Mouse (Mus musculus) mouse trophoblast stem cell (cell line): ENCODE results near the gene Plin1.

Source experiments
- in situ Hi-C, 2 experiments: fragments of 300-500 bp; cut with MseI, MboI; formaldehyde crosslinking; loops; 2 replicates in 1 of 2; 3 replicates in 1 of 2; pipeline ENCODE4 v1.15.1; 2025

Gene Plin1

DNA sequence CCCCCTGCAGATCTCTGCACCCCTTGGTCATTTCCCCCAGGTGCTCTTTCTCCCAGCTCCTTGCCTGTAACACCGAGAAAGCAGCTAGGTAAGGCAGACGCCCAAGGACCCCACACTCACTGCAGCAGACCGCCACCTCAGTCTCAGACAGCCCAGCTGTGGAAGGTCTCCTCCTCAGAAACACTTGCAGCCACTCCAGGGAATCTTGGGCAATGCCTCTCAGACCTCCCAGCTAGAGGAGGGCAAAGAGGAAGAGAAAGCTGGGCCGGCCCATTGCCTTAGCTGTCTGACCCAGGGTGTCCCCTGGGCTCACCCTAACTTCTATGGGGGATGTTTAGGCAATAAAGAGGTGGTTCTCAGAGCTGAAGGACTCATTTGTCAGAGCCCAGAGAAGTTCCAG is at the start of gene Plin1:
Gene Plin1, minus strand, starts transcription at position 282 of the 400 bp plus-strand sequence.
- in situ Hi-C loops, result no loop called here

GRCm38 (mm10) chr7:79782516-79782855 is 49.8 kb upstream of the Plin1 start:
- in situ Hi-C loops, result no loop called here

- in situ Hi-C loops, result no loop called here
Measured at GRCm38 (mm10) chr7:79781826-79782515, 49.3 kb upstream of the Plin1 start.

GRCm38 (mm10) chr7:79780647-79781626 is 48.2 kb upstream of the Plin1 start:
- in situ Hi-C loops, result no loop called here

GRCm38 (mm10) chr7:79771561-79772512 is 39.1 kb upstream of the Plin1 start:
- in situ Hi-C loops, result no loop called here

GRCm38 (mm10) chr7:79769664-79770063 is 37.0 kb upstream of the Plin1 start:
- in situ Hi-C loops, result no loop called here

DNA sequence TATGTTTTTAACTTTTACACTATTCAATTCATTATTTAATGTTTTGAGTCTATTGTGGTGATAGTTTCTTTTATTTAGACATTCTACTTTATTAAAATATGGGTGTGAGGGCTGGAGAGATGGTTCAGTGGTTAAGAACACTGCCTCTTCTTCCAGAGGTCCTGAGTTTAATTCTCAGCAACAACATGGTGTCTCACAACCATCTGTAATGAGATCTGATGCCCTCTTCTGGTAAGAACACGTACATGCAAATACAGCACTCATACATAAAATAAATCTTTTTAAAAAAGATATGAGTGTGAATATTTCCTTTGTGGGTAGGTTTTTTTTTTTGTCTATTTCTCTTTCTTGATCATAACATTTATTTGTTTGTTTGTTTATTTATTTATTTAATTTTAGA is 33.3 kb upstream of the Plin1 start:
- in situ Hi-C loops, result no loop called here

DNA sequence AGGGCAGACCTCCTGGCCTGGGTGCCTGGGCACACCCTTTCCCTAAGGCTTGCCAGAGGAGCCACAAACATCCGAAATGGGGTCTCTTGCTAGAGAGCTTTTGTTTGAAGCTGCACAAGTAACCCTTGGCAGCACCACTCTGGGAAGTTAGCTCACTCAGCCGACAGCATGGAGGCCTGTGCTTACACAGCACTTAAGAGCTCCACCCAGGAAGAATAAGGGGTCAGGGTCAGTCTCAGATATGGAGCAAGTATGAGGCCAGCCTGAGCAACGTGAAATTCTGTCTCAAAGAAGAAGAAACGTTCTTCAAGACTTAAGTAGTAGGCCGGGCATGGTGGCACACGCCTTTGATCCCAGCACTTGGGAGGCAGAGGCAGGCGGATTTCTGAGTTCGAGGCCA is 29.4 kb upstream of the Plin1 start:
- in situ Hi-C loops, result no loop called here

DNA sequence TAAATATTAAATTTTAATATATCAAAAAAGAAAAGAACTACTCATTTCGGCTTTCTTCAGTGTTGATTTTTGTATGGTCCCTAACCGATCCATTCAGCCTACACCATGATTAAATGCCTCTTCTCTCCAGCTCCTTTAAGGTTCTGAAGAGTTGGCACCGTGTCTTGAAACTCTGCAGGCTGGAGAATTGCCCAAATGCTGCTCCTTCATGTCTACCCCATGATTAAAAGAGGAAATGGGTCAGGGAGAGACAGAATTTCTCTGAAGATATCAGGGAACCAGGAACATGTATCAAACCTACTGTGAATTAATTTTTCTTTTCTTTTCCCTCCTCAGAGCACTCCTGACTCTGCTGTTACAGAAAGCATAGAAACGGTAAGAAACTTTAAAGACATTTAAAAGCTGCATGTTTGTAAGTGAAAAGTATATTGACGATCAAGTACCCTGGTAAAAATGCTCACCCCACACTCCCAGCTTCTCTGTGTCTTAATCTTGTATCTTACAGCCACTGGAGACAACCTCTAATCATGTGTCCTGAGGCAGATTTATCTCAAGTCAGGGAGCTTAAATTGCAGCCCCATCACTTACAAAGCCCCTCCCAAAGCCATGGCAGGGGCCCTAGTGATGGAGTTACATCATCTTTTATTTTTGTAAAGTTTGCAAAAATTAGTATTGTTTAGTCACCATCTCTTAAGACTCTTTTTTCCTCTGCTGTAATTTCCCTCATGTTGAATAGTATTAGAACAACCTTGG is 28.6 kb upstream of the Plin1 start:
- in situ Hi-C loops, result no loop called here

GRCm38 (mm10) chr7:79759766-79760165 is 27.1 kb upstream of the Plin1 start:
- in situ Hi-C loops, result no loop called here

- in situ Hi-C loops, result no loop called here
Measured at GRCm38 (mm10) chr7:79758176-79758575, 25.5 kb upstream of the Plin1 start.

DNA sequence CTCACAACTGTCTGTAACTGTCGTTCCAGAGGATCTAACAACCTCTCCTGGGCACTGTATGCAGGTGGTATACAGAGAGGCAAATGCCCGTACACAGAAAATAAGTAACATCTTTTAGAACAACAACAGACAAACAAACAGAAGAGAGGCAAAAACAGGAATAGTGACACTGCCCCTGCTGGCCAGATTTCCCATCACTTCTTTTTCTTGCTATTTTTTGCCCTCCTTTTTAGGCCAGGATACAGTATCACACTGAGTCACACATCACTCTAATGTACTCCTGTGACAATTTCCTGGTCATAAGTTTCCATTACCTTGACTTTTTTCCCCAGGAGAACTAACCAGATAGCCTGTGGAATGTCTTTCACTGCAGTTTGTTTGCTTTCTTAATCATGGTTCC is 23.6 kb upstream of the Plin1 start:
- in situ Hi-C loops, result no loop called here

- in situ Hi-C loops, result no loop called here
Measured at GRCm38 (mm10) chr7:79749511-79749910, 16.8 kb upstream of the Plin1 start.

- in situ Hi-C loops, result no loop called here
Measured at GRCm38 (mm10) chr7:79747659-79748058, 15.0 kb upstream of the Plin1 start.

DNA sequence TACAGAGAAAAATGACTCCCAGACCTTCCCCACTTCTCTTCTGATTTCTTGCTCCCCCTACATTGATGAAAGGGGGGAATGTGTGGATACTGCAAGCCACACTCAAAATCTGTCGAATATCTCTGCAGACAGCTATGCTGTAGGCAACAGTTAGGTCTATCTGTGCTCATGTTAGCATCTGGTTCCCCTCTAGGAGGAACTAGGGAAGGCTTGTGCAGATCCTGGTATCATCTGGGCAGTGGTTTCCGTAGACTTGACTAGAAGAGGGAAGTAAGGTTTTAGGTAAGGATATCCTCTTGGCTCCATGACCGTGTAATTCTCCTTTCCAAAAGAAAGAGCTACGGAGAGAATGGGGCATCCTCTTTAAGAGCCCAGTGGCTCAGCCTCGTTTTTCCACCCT is 11.9 kb upstream of the Plin1 start:
- in situ Hi-C loops, result no loop called here

DNA sequence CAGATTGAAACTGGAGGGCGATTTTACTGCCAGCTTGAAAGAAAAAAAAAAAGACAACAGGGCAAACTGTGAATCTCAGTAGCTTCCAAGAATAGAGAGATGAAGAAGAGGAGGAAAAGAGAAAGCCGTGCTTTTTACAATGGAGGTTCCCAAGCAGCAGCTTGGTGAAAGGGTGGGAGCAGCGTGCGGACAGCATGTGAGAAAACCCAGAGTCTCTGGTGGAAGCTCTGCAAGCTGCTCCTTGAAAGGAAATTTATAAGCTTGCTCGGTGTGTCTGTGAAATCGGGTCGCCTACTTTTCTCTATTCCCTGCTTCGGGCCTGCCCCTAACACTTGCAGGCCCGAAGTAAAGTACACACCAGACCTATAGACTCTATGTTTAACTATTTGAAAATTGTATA is 11.3 kb upstream of the Plin1 start:
- in situ Hi-C loops, result no loop called here

GRCm38 (mm10) chr7:79742659-79743536 is 10.2 kb upstream of the Plin1 start, which contains the start of the genes Pex11a and Wdr93:
Gene Pex11a, minus strand, starts transcription at chr7:79743131.
Gene Wdr93, plus strand, starts transcription at chr7:79743163.
- in situ Hi-C loops, result no loop called here

DNA sequence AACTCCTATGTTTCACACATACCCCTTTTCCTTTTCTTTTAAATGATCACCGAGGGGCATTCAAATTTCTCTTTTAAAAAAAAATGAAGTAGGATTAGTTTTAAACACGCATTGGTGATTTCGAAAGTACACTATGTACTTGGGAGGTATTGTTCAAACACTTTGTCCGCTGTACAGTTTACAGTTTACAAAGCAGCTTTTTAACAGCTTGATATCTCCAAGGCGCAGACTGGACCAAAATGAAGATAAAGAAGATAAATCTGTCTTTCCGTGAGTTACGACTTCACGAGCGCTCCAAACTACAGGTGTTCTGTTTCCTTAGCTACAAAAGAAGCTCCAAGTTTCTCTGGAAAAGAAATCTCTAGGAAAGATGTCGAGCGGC is 9.6 kb upstream of the Plin1 start:
- in situ Hi-C loops, result no loop called here

DNA sequence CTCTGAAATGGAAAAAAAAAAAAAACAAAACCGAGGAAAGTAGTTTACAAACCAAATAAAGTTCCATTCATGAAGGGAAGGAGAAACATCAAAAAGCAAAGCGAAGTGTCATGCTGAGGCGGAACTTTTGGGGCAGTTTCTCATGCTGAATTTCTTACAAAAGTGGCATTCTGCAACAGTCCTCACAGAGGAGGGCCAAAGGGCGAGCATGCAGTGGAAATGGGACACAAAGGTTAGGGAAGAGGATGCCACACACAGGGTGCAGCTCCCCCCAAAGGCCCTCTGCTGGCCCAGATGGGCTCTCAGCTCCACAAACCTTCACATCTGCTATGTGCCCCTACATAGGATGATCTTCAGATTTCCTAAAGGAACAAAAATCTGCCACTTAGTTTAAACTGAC is 7.6 kb upstream of the Plin1 start:
- in situ Hi-C loops, result no loop called here

GRCm38 (mm10) chr7:79738913-79739312 is 6.2 kb upstream of the Plin1 start:
- in situ Hi-C loops, result no loop called here
